ENCODE assay signal across 19 mouse cellular contexts in genomic region chr10:94551065-94551464, GRCm38 (mm10).
DNase-seq lines count a peak whose midpoint lies in the region; ATAC-seq and TF ChIP-seq lines count a peak whose summit lies in the region.
"Had no signal": no experiment of that assay in that cellular context is flagged by ENCODE, and none has a peak within 500 bp of the region (broad histone marks: within the 10 kb centered on the region; RNA-seq: fewer than 3 reads in every experiment).

No protein-coding gene starts in this region.

- no peak overlapping the region for H3K4me3 ChIP-seq in kidney, postnatal 0 days (replicated peaks; ENCODE audit: low read depth, low read length)
- H3K4me3 ChIP-seq in intestine, embryonic 16.5 days (ENCODE audit: low read length), result no peak overlapping the region
- H3K4me3 ChIP-seq: embryonic facial prominence, embryonic 12.5 days; hindbrain, embryonic 10.5 days; megakaryocyte, embryonic 14.5 days; midbrain, embryonic 15.5 days had no signal

- no peak for ATAC-seq in kidney, postnatal 0 days (replicated peaks; ENCODE audit: low FRiP score, low read depth)
- no peak for ATAC-seq in intestine, embryonic 16.5 days
- ATAC-seq in inflammation-experienced regulatory T-cells, adult 6 months, result no peak
- ATAC-seq: liver, postnatal 0 days; midbrain, embryonic 15.5 days had no signal

- no peaks in the 10 kb centered on the region for H3K27me3 ChIP-seq in kidney, postnatal 0 days (ENCODE audit: insufficient read depth, low read length)
- no peaks in the 10 kb centered on the region for H3K27me3 ChIP-seq in intestine, embryonic 16.5 days (replicated peaks; ENCODE audit: control insufficient read depth, insufficient read depth, low read length)
- H3K27me3 ChIP-seq: embryonic facial prominence, embryonic 12.5 days; midbrain, embryonic 15.5 days had no signal

- H3K36me3 ChIP-seq in kidney, postnatal 0 days (ENCODE audit: insufficient read depth, low read length), result no peaks in the 10 kb centered on the region
- H3K36me3 ChIP-seq in intestine, embryonic 16.5 days (ENCODE audit: control insufficient read depth, insufficient read depth, low read length), result no peaks in the 10 kb centered on the region
- H3K36me3 ChIP-seq: embryonic facial prominence, embryonic 12.5 days; hindbrain, embryonic 10.5 days; midbrain, embryonic 15.5 days had no signal

- H3K4me2 ChIP-seq in kidney, postnatal 0 days (ENCODE audit: low read length), result no peak overlapping the region
- peak overlapping the region; percentile 22; the same call in 1 of the 2 replicates for H3K4me2 ChIP-seq in intestine, embryonic 16.5 days (ENCODE audit: low read depth, low read length)
- H3K4me2 ChIP-seq: embryonic facial prominence, embryonic 12.5 days; midbrain, embryonic 15.5 days had no signal

- TF ChIP-seq CTCF in kidney, postnatal 0 days (IDR thresholded peaks at IDR 0.05; ENCODE audit: low read depth), result no peak

- peak; percentile 63 for DNase-seq in kidney, postnatal 0 days (ENCODE audit: low spot score)
- DNase-seq in kidney, adult 18-20 months, result no peak
- DNase-seq in 3T3-L1 (ENCODE audit: low read depth, low spot score), result peak; percentile 33
- DNase-seq in NIH3T3 (ENCODE audit: low read depth), result peak; percentile 43
- DNase-seq in spleen, postnatal 10 days (ENCODE audit: low spot score in 2 of 2), result no peak
- no peak for DNase-seq in adrenal gland, postnatal 4 days (ENCODE audit: low spot score in 2 of 2)
- DNase-seq: adrenal gland, adult 2 months; gastrocnemius, postnatal 14 days; kidney, adult 11 months; kidney, postnatal 14 days; liver, postnatal 0 days; thymus, postnatal 4 days had no signal

- no peak overlapping the region for H3K9ac ChIP-seq in kidney, postnatal 0 days (ENCODE audit: low read depth, low read length)
- H3K9ac ChIP-seq in intestine, embryonic 16.5 days (ENCODE audit: low read depth, low read length), result peak overlapping the region; percentile 50; the same call in 1 of the 2 replicates
- H3K9ac ChIP-seq: embryonic facial prominence, embryonic 12.5 days; liver, postnatal 0 days; midbrain, embryonic 15.5 days had no signal

- H3K4me1 ChIP-seq in kidney, postnatal 0 days (replicated peaks; ENCODE audit: insufficient read depth, low read length), result no peaks in the 10 kb centered on the region; the same call in none of the 2 replicates
- peaks cover 29% of the 10 kb centered on the region for H3K4me1 ChIP-seq in intestine, embryonic 16.5 days (ENCODE audit: control insufficient read depth, insufficient read depth, low read length)

- WGBS in kidney, postnatal 0 days, result 29% methylated on average over 2 of the region's 2 CpGs
- 31% methylated on average over 2 of the region's 2 CpGs for WGBS in intestine, embryonic 16.5 days

- H3K9me3 ChIP-seq in kidney, postnatal 0 days (replicated peaks; ENCODE audit: low read length), result no peaks in the 10 kb centered on the region
- 0 out of 2 replicates have a peak, but pooled peaks cover 2% of the 10 kb centered on the region for H3K9me3 ChIP-seq in intestine, embryonic 16.5 days (ENCODE audit: control insufficient read depth, low read length)
- H3K9me3 ChIP-seq: embryonic facial prominence, embryonic 12.5 days; G1E; hindbrain, embryonic 10.5 days; midbrain, embryonic 15.5 days had no signal

- no peak overlapping the region for H3K27ac ChIP-seq in kidney, postnatal 0 days
- H3K27ac ChIP-seq in intestine, embryonic 16.5 days (ENCODE audit: low read length), result peak overlapping the region; percentile 78
- H3K27ac ChIP-seq: embryonic facial prominence, embryonic 12.5 days; hindbrain, embryonic 10.5 days; midbrain, embryonic 15.5 days had no signal

Comparison
In these comparisons a context has a peak if more than half of its experiments do, and no peak if none do; other contexts are left out.
1. DNase-seq: peak in kidney, postnatal 0 days (single experiment), 3T3-L1 (single experiment) and NIH3T3 (single experiment); none in kidney, adult 18-20 months (single experiment), spleen, postnatal 10 days (0 of 2) and adrenal gland, postnatal 4 days (0 of 2).